Mouse (Mus musculus): ENCODE results near the gene Taok1.

- TF ChIP-seq POLR2A (IDR thresholded peaks at IDR 0.05; ENCODE audit: borderline replicate concordance, extremely low read depth, low read depth, low read length) (no peak), CTCF (IDR thresholded peaks at IDR 0.05; ENCODE audit: insufficient read depth, low read length) (no peak)
These were observed 90.8 kb downstream of the Taok1 start for GRCm38 (mm10) chr11:77516553-77517425.
